Mouse (Mus musculus) myocyte (in vitro differentiated cells): ENCODE data around the gene Cep164. TPM values are rescaled to one million over a fixed set of nuclear protein-coding genes. Genes with fewer than 3 reads are reported as not detected.

ENCODE experiments used
- H3K27me3 ChIP-seq: one replicate; pipeline ENCODE4 v1.6.1; 2011; ENCODE audit not compliant: control insufficient read depth, insufficient read depth, insufficient read length
- H3K36me3 ChIP-seq: one replicate; pipeline ENCODE4 v1.6.1; 2011; ENCODE audit not compliant: control insufficient read depth, insufficient read depth
- H3K4me2 ChIP-seq: one replicate; pipeline ENCODE4 v1.6.1; 2011; ENCODE audit warnings: low read depth, control low read depth
- H3K4me3 ChIP-seq: one replicate; pipeline ENCODE4 v1.5.1; 2011; ENCODE audit warnings: mild to moderate bottlenecking, control low read depth, moderate library complexity
- H3K79me2 ChIP-seq: one replicate; pipeline ENCODE4 v1.6.1; 2011; ENCODE audit not compliant: control insufficient read depth, insufficient read depth
- H3ac ChIP-seq: one replicate; pipeline ENCODE4 v1.6.1; 2011; ENCODE audit not compliant: control insufficient read depth, insufficient read length
- CEBPB ChIP-seq: IDR thresholded peaks from 2 replicates; pipeline ENCODE4 v1.6.1; 2011; ENCODE audit warnings: mild to moderate bottlenecking, moderate library complexity; ENCODE audit not compliant: poor library complexity, insufficient read depth, severe bottlenecking
- E2F4 ChIP-seq: IDR thresholded peaks from one replicate; pipeline ENCODE4 v1.6.1; 2011; ENCODE audit warnings: mild to moderate bottlenecking, control low read depth, moderate library complexity; ENCODE audit not compliant: insufficient read depth
- MAX ChIP-seq: IDR thresholded peaks from one replicate; pipeline ENCODE4 v1.6.1; 2011; ENCODE audit warnings: low read depth, mild to moderate bottlenecking, control low read depth
- MYOD1 ChIP-seq, 3 experiments: IDR thresholded peaks; one replicate each; pipeline ENCODE4 v1.6.1; 2011; ENCODE audit warnings: control low read depth in 2 of 3, low read depth in 2 of 3, mild to moderate bottlenecking in 2 of 3, moderate library complexity in 1 of 3; ENCODE audit not compliant: insufficient read length in 2 of 3, control insufficient read depth in 1 of 3
- MYOG ChIP-seq, 3 experiments: IDR thresholded peaks; one replicate each; pipeline ENCODE4 v1.6.1; 2011; ENCODE audit warnings: control low read depth in 2 of 3, low read depth in 2 of 3, mild to moderate bottlenecking in 2 of 3; ENCODE audit not compliant: insufficient read length in 2 of 3, control insufficient read depth in 1 of 3, insufficient read depth in 1 of 3
- POLR2A ChIP-seq: IDR thresholded peaks from one replicate; pipeline ENCODE4 v1.6.1; 2011; ENCODE audit warnings: low read depth, mild to moderate bottlenecking, control low read depth, moderate library complexity; ENCODE audit not compliant: insufficient read length
- POLR2AphosphoS2 ChIP-seq: IDR thresholded peaks from one replicate; pipeline ENCODE4 v1.6.1; 2011; ENCODE audit warnings: low read depth, control low read depth; ENCODE audit not compliant: insufficient read length
- REST ChIP-seq: IDR thresholded peaks from one replicate; pipeline ENCODE4 v1.6.1; 2011; ENCODE audit warnings: mild to moderate bottlenecking, control low read depth, moderate library complexity; ENCODE audit not compliant: insufficient read depth, insufficient read length
- SRF ChIP-seq: IDR thresholded peaks from one replicate; pipeline ENCODE4 v1.6.1; 2011; ENCODE audit warnings: low read depth; ENCODE audit not compliant: control insufficient read depth, insufficient read length
- TCF12 ChIP-seq: IDR thresholded peaks from one replicate; pipeline ENCODE4 v1.6.1; 2011; ENCODE audit warnings: mild to moderate bottlenecking, control low read depth; ENCODE audit not compliant: poor library complexity, insufficient read depth, severe bottlenecking
- TCF3 ChIP-seq: IDR thresholded peaks from one replicate; pipeline ENCODE4 v1.6.1; 2011; ENCODE audit warnings: low read depth, control low read depth; ENCODE audit not compliant: insufficient read length
- USF1 ChIP-seq: IDR thresholded peaks from one replicate; pipeline ENCODE4 v1.6.1; 2011; ENCODE audit warnings: low read depth, mild to moderate bottlenecking, control low read depth, moderate library complexity
- polyA plus RNA-seq: library from polyadenylated mRNA; unstranded; fragments of >200 nt; fragmentation: generic; extraction: Trizol; gene quantifications from one replicate; pipeline ENCODE4 v1.2.1, GENCODE M21; 2012; ENCODE audit warnings: missing spikeins

The Cep164 gene
- polyA plus RNA-seq, 1 experiment: 7.7 TPM

GRCm38 (mm10) chr9:45829107-45829506, 616 bp upstream of the Cep164 start:
- peak overlapping the region; percentile 53 for H3K4me3 ChIP-seq
- H3K79me2 ChIP-seq: no peaks in the 10 kb centered on the region
- no peak overlapping the region for H3ac ChIP-seq
- H3K27me3 ChIP-seq: no peaks in the 10 kb centered on the region
- TF ChIP-seq CEBPB (no peak), SRF (no peak), MYOD1 (IDR thresholded peaks at IDR 0.05; ENCODE audit: control insufficient read depth in 1 of 3, insufficient read length in 2 of 3, low read depth in 2 of 3) (no peak), USF1 (no peak), TCF3 (no peak), POLR2A (no peak), TCF12 (no peak), POLR2AphosphoS2 (no peak), MYOG (IDR thresholded peaks at IDR 0.05; ENCODE audit: control insufficient read depth in 1 of 3, insufficient read depth in 1 of 3, insufficient read length in 2 of 3, low read depth in 2 of 3) (no peak), REST (no peak), E2F4 (no peak), MAX (no peak)
- H3K36me3 ChIP-seq: no peaks in the 10 kb centered on the region
- peak overlapping the region; percentile 57 for H3K4me2 ChIP-seq

GRCm38 (mm10) chr9:45827663-45828290, 714 bp downstream of the Cep164 start:
- peak overlapping the region; percentile 53 for H3K4me3 ChIP-seq
- H3K79me2 ChIP-seq: no peaks in the 10 kb centered on the region
- no peaks in the 10 kb centered on the region for H3K36me3 ChIP-seq
- no peaks in the 10 kb centered on the region for H3K27me3 ChIP-seq
- H3ac ChIP-seq: peak overlapping the region; percentile 46
- H3K4me2 ChIP-seq: peak overlapping the region; percentile 75
- TF ChIP-seq POLR2A: no peak

- Histone ChIP-seq H3K36me3 (no peaks in the 10 kb centered on the region), H3K27me3 (no peaks in the 10 kb centered on the region), H3K4me3 (no peak overlapping the region), H3ac (no peak overlapping the region), H3K4me2 (no peak overlapping the region), H3K79me2 (no peaks in the 10 kb centered on the region)
- TF ChIP-seq MYOG (IDR thresholded peaks at IDR 0.05; ENCODE audit: control insufficient read depth in 1 of 3, insufficient read depth in 1 of 3, insufficient read length in 2 of 3, low read depth in 2 of 3): no peak
- no peak for TF ChIP-seq CEBPB
- no peak for TF ChIP-seq REST
- no peak for TF ChIP-seq E2F4
- TF ChIP-seq POLR2A: no peak
- no peak for TF ChIP-seq TCF3
- no peak for TF ChIP-seq POLR2AphosphoS2
- TF ChIP-seq USF1: no peak
- TF ChIP-seq MYOD1 (IDR thresholded peaks at IDR 0.05; ENCODE audit: control insufficient read depth in 1 of 3, insufficient read length in 2 of 3, low read depth in 2 of 3): no peak
- no peak for TF ChIP-seq SRF
- no peak for TF ChIP-seq TCF12
- no peak for TF ChIP-seq MAX
Observed at GRCm38 (mm10) chr9:45818406-45819011, 10.0 kb downstream of the Cep164 start.

- TF ChIP-seq E2F4: no peak
- no peak for TF ChIP-seq POLR2AphosphoS2
- no peak for TF ChIP-seq TCF3
- TF ChIP-seq USF1: no peak
- no peak for TF ChIP-seq SRF
- TF ChIP-seq POLR2A: no peak
- no peak for TF ChIP-seq TCF12
- no peak for TF ChIP-seq MYOD1 (IDR thresholded peaks at IDR 0.05; ENCODE audit: control insufficient read depth in 1 of 3, insufficient read length in 2 of 3, low read depth in 2 of 3)
- TF ChIP-seq MAX: no peak
- no peak for TF ChIP-seq REST
- TF ChIP-seq CEBPB: no peak
- no peak for TF ChIP-seq MYOG (IDR thresholded peaks at IDR 0.05; ENCODE audit: control insufficient read depth in 1 of 3, insufficient read depth in 1 of 3, insufficient read length in 2 of 3, low read depth in 2 of 3)
- no peaks in the 10 kb centered on the region for H3K36me3 ChIP-seq
- H3K4me3 ChIP-seq: no peak overlapping the region
- H3K27me3 ChIP-seq: no peaks in the 10 kb centered on the region
- H3ac ChIP-seq: no peak overlapping the region
- no peak overlapping the region for H3K4me2 ChIP-seq
- no peaks in the 10 kb centered on the region for H3K79me2 ChIP-seq
Observed at GRCm38 (mm10) chr9:45815525-45815924, 13.0 kb downstream of the Cep164 start.

- Histone ChIP-seq H3K4me2 (no peak overlapping the region), H3K79me2 (no peaks in the 10 kb centered on the region), H3K36me3 (no peaks in the 10 kb centered on the region), H3K27me3 (no peaks in the 10 kb centered on the region), H3K4me3 (no peak overlapping the region), H3ac (no peak overlapping the region)
- TF ChIP-seq MAX: no peak
- no peak for TF ChIP-seq MYOG (IDR thresholded peaks at IDR 0.05; ENCODE audit: control insufficient read depth in 1 of 3, insufficient read depth in 1 of 3, insufficient read length in 2 of 3, low read depth in 2 of 3)
- no peak for TF ChIP-seq POLR2AphosphoS2
- no peak for TF ChIP-seq CEBPB
- TF ChIP-seq MYOD1 (IDR thresholded peaks at IDR 0.05; ENCODE audit: control insufficient read depth in 1 of 3, insufficient read length in 2 of 3, low read depth in 2 of 3): no peak
- no peak for TF ChIP-seq POLR2A
- TF ChIP-seq E2F4: no peak
- no peak for TF ChIP-seq REST
- no peak for TF ChIP-seq TCF3
- no peak for TF ChIP-seq TCF12
- no peak for TF ChIP-seq USF1
- no peak for TF ChIP-seq SRF
Observed at GRCm38 (mm10) chr9:45815113-45815512, 13.4 kb downstream of the Cep164 start.
